ENCODE assay signal across 10 mouse cellular contexts in genomic region chr5:124074845-124075307, GRCm38 (mm10). TPM values are rescaled to one million over a fixed set of nuclear protein-coding genes. Genes with fewer than 3 reads are reported as not detected.
DNase-seq lines count a peak whose midpoint lies in the region; ATAC-seq and TF ChIP-seq lines count a peak whose summit lies in the region.
"Had no signal": no experiment of that assay in that cellular context is flagged by ENCODE, and none has a peak within 500 bp of the region (broad histone marks: within the 10 kb centered on the region; RNA-seq: fewer than 3 reads in every experiment).

No protein-coding gene starts in this region.

- H3K4me1 ChIP-seq in intestine, embryonic 16.5 days (ENCODE audit: control insufficient read depth, insufficient read depth, low read length) = peaks cover 32% of the 10 kb centered on the region
- H3K4me1 ChIP-seq in intestine, postnatal 0 days (replicated peaks; ENCODE audit: control insufficient read depth, insufficient read depth, low read length) = peaks cover 4% of the 10 kb centered on the region
- peaks cover 12 to 30% of the 10 kb centered on the region in 2 experiments for H3K4me1 ChIP-seq in CH12.LX (ENCODE audit: control insufficient read depth in 1 of 2, insufficient read depth in 2 of 2)
- peaks cover 37% of the 10 kb centered on the region for H3K4me1 ChIP-seq in embryonic facial prominence, embryonic 15.5 days

- no peak overlapping the region for H3ac ChIP-seq in myocyte (ENCODE audit: control insufficient read depth, insufficient read length)

- TF ChIP-seq RAD21 in CH12.LX (IDR thresholded peaks at IDR 0.05; ENCODE audit: low read depth, low read length) = no peak

- H3K9ac ChIP-seq in intestine, embryonic 16.5 days (ENCODE audit: low read depth, low read length) = no peak overlapping the region
- no peak overlapping the region for H3K9ac ChIP-seq in intestine, postnatal 0 days (ENCODE audit: low read depth, low read length)
- H3K9ac ChIP-seq in CH12.LX (ENCODE audit: insufficient read depth, low read depth) = no peak overlapping the region
- no peak overlapping the region for H3K9ac ChIP-seq in embryonic facial prominence, embryonic 15.5 days

- in situ Hi-C loops in CH12.LX (cut with MboI; ENCODE audit: low pct_ligation_motif_present, low pct_unique_long_range_greater_than_20kb, low sequenced_read_pairs) = no loop called here

- H3K4me2 ChIP-seq in intestine, embryonic 16.5 days (ENCODE audit: low read depth, low read length) = no peak overlapping the region
- H3K4me2 ChIP-seq in intestine, postnatal 0 days (replicated peaks; ENCODE audit: low read depth) = no peak overlapping the region
- H3K4me2 ChIP-seq in CH12.LX (ENCODE audit: insufficient read depth, low read depth, poor library complexity, severe bottlenecking) (no peak overlapping the region), myocyte (ENCODE audit: low read depth) (peak overlapping the region; percentile 39)
- H3K4me2 ChIP-seq in embryonic facial prominence, embryonic 15.5 days (replicated peaks) = no peak overlapping the region

- H3K4me3 ChIP-seq in intestine, embryonic 16.5 days (ENCODE audit: low read length) = no peak overlapping the region
- no peak overlapping the region for H3K4me3 ChIP-seq in intestine, postnatal 0 days (ENCODE audit: low read depth, low read length)
- H3K4me3 ChIP-seq in CH12.LX (replicated peaks in 1 of 3; ENCODE audit: low read depth in 2 of 3, low read length in 2 of 3, poor library complexity in 1 of 3) (no peak overlapping the region), myocyte (no peak overlapping the region)
- H3K4me3 ChIP-seq in embryonic facial prominence, embryonic 15.5 days (replicated peaks) = no peak overlapping the region

- TF ChIP-seq CTCF in intestine, postnatal 0 days (IDR thresholded peaks at IDR 0.05; ENCODE audit: low read depth) = no peak
- TF ChIP-seq CTCF in CH12.LX (conservative IDR thresholded peaks at IDR 0.05 in 1 of 2, IDR thresholded peaks at IDR 0.05 in 1 of 2; ENCODE audit: low read depth in 2 of 2, low read length in 2 of 2) = no peak

- H3K27ac ChIP-seq in intestine, embryonic 16.5 days (ENCODE audit: low read length) = no peak overlapping the region
- no peak overlapping the region for H3K27ac ChIP-seq in intestine, postnatal 0 days (ENCODE audit: low read depth, low read length)
- no peak overlapping the region for H3K27ac ChIP-seq in CH12.LX (ENCODE audit: insufficient read depth, low read depth)
- H3K27ac ChIP-seq in embryonic facial prominence, embryonic 15.5 days (replicated peaks) = 0 out of 2 replicates have a peak overlapping the region, but pooled peaks have one; percentile 30

- H3K79me2 ChIP-seq in CH12.LX (replicated peaks; ENCODE audit: control insufficient read depth, extremely low read depth, insufficient read depth, poor library complexity, severe bottlenecking) (no peaks in the 10 kb centered on the region), myocyte (ENCODE audit: control insufficient read depth, insufficient read depth) (no peaks in the 10 kb centered on the region)

- no peaks in the 10 kb centered on the region for H3K9me3 ChIP-seq in intestine, embryonic 16.5 days (ENCODE audit: control insufficient read depth, low read length)
- H3K9me3 ChIP-seq in intestine, postnatal 0 days (ENCODE audit: control insufficient read depth) = no peaks in the 10 kb centered on the region
- H3K9me3 ChIP-seq in CH12.LX (replicated peaks; ENCODE audit: low read length) = no peaks in the 10 kb centered on the region
- H3K9me3 ChIP-seq in embryonic facial prominence, embryonic 15.5 days (replicated peaks) = no peaks in the 10 kb centered on the region

- no peaks in the 10 kb centered on the region for H3K27me3 ChIP-seq in intestine, embryonic 16.5 days (replicated peaks; ENCODE audit: control insufficient read depth, insufficient read depth, low read length)
- H3K27me3 ChIP-seq in intestine, postnatal 0 days (replicated peaks; ENCODE audit: control insufficient read depth, insufficient read depth, low read length) = no peaks in the 10 kb centered on the region
- H3K27me3 ChIP-seq in CH12.LX (replicated peaks) (no peaks in the 10 kb centered on the region), myocyte (ENCODE audit: control insufficient read depth, insufficient read depth, insufficient read length) (no peaks in the 10 kb centered on the region)
- no peaks in the 10 kb centered on the region for H3K27me3 ChIP-seq in embryonic facial prominence, embryonic 15.5 days

- WGBS in intestine, embryonic 16.5 days = 25% methylated on average over 10 of the region's 10 CpGs
- 10% methylated on average over 10 of the region's 10 CpGs for WGBS in intestine, postnatal 0 days
- WGBS in embryonic facial prominence, embryonic 15.5 days = 41% methylated on average over 10 of the region's 10 CpGs

- H3K36me3 ChIP-seq in intestine, embryonic 16.5 days (ENCODE audit: control insufficient read depth, insufficient read depth, low read length) = no peaks in the 10 kb centered on the region
- no peaks in the 10 kb centered on the region for H3K36me3 ChIP-seq in intestine, postnatal 0 days (ENCODE audit: control insufficient read depth, insufficient read depth)
- peaks cover 0 to 3% of the 10 kb centered on the region in 2 experiments for H3K36me3 ChIP-seq in CH12.LX (replicated peaks in 1 of 2; ENCODE audit: control insufficient read depth in 1 of 2, insufficient read depth in 1 of 2, low read length in 1 of 2)
- H3K36me3 ChIP-seq in embryonic facial prominence, embryonic 15.5 days = no peaks in the 10 kb centered on the region
- no peaks in the 10 kb centered on the region for H3K36me3 ChIP-seq in myocyte (ENCODE audit: control insufficient read depth, insufficient read depth)

- peak; percentile 48 for DNase-seq in CH12.LX (ENCODE audit: extremely low read depth)
- no peak for DNase-seq in right cerebral cortex, postnatal 25 days
- DNase-seq in spleen, adult 18-20 months = no peak
- no peak for DNase-seq in spleen, postnatal 14 days (ENCODE audit: low spot score in 2 of 2)

- no peak for TF ChIP-seq POLR2A in CH12.LX (IDR thresholded peaks at IDR 0.05; ENCODE audit: low read depth, low read length)
- no peak for TF ChIP-seq POLR2A in myocyte (IDR thresholded peaks at IDR 0.05; ENCODE audit: insufficient read length, low read depth)

- no peak for TF ChIP-seq EP300 in CH12.LX (IDR thresholded peaks at IDR 0.05; ENCODE audit: low read length)

- dilution Hi-C loops in CH12.LX (cut with MboI; ENCODE audit: extremely low pct_ligation_motif_present, extremely low pct_unique_long_range_greater_than_20kb, low sequenced_read_pairs) = no loop called here

- ATAC-seq in intestine, embryonic 16.5 days = peak; percentile 9; the same call in 1 of the 2 replicates
- ATAC-seq in intestine, postnatal 0 days = no peak
- no peak for ATAC-seq in embryonic facial prominence, embryonic 15.5 days (ENCODE audit: insufficient number of reproducible peaks, low FRiP score, low TSS enrichment, low read depth)
- ATAC-seq: hindbrain, postnatal 0 days; midbrain, embryonic 16.5 days had no signal

TF ChIP-seq in CH12.LX, 34 proteins besides CTCF, POLR2A, EP300 and RAD21 (continues in another document):
- no peak for TF ChIP-seq GABPA (IDR thresholded peaks at IDR 0.05; ENCODE audit: insufficient replicate concordance, low read depth, low read length)
- TF ChIP-seq MYC (IDR thresholded peaks at IDR 0.05; ENCODE audit: low read depth, low read length) = 0 out of 2 replicates have a peak, but pooled peaks have one; percentile 17
- TF ChIP-seq ETS1 (conservative IDR thresholded peaks at IDR 0.05; ENCODE audit: low read depth, low read length) = peak; percentile 37; the same call in 1 of the 2 replicates

TF ChIP-seq in myocyte, 11 proteins besides CTCF, POLR2A, EP300 and RAD21 (continues in another document):
- TF ChIP-seq MAX (IDR thresholded peaks at IDR 0.05; ENCODE audit: low read depth) (no peak), SRF (IDR thresholded peaks at IDR 0.05; ENCODE audit: control insufficient read depth, insufficient read length, low read depth) (no peak), E2F4 (IDR thresholded peaks at IDR 0.05; ENCODE audit: insufficient read depth) (no peak)

RNA-seq across cellular contexts. Expression of gene Abcb9, which starts 20.7 kb away (rescaled TPM):
- polyA plus RNA-seq in intestine, embryonic 16.5 days (2015; fragmentation: Nextera tagmentation; extraction: Ambion mirVana) = 2.5 and 3.2 TPM in 2 replicates
- polyA plus RNA-seq in intestine, postnatal 0 days (2015; fragmentation: Nextera tagmentation; extraction: Ambion mirVana) = 4.0 and 4.6 TPM in 2 replicates
- total RNA-seq in CH12.LX (2012; rRNA removed) = 0.63 and 0.98 TPM in 2 replicates
- total RNA-seq in CH12.LX (2014; rRNA removed) = 0.41 and 0.44 TPM in 2 replicates
- polyA plus RNA-seq in CH12.LX (2012; ENCODE audit: insufficient read length, low read depth) = 1.1 and 1.4 TPM in 2 replicates
- 2.4 and 2.9 TPM in 2 replicates for polyA plus RNA-seq in embryonic facial prominence, embryonic 15.5 days (2015; fragmentation: Nextera tagmentation; extraction: Ambion mirVana)
- polyA plus RNA-seq in myocyte (2012; fragmentation: generic; extraction: Trizol) = 0.90 TPM

RNA-seq across cellular contexts. Expression of gene Ogfod2, which starts 37.2 kb away (rescaled TPM):
- 30.5 and 33.6 TPM in 2 replicates for polyA plus RNA-seq in intestine, embryonic 16.5 days (2015; fragmentation: Nextera tagmentation; extraction: Ambion mirVana)
- 21.3 and 25.0 TPM in 2 replicates for polyA plus RNA-seq in intestine, postnatal 0 days (2015; fragmentation: Nextera tagmentation; extraction: Ambion mirVana)
- 24.9 and 25.5 TPM in 2 replicates for total RNA-seq in CH12.LX (2012; rRNA removed)
- 19.3 and 20.0 TPM in 2 replicates for total RNA-seq in CH12.LX (2014; rRNA removed)
- 19.6 and 24.0 TPM in 2 replicates for polyA plus RNA-seq in CH12.LX (2012; ENCODE audit: insufficient read length, low read depth)
- 21.8 and 25.7 TPM in 2 replicates for polyA plus RNA-seq in embryonic facial prominence, embryonic 15.5 days (2015; fragmentation: Nextera tagmentation; extraction: Ambion mirVana)
- 15.2 TPM for polyA plus RNA-seq in myocyte (2012; fragmentation: generic; extraction: Trizol)

RNA-seq across cellular contexts. Expression of gene Arl6ip4, which starts 41.0 kb away (rescaled TPM):
- polyA plus RNA-seq in intestine, embryonic 16.5 days (2015; fragmentation: Nextera tagmentation; extraction: Ambion mirVana) = 78.1 and 84.8 TPM in 2 replicates
- 75.5 and 76.9 TPM in 2 replicates for polyA plus RNA-seq in intestine, postnatal 0 days (2015; fragmentation: Nextera tagmentation; extraction: Ambion mirVana)
- 63.2 and 78.0 TPM in 2 replicates for total RNA-seq in CH12.LX (2012; rRNA removed)
- total RNA-seq in CH12.LX (2014; rRNA removed) = 33.5 and 37.2 TPM in 2 replicates
- 130 and 166 TPM in 2 replicates for polyA plus RNA-seq in CH12.LX (2012; ENCODE audit: insufficient read length, low read depth)
- 96.2 and 103 TPM in 2 replicates for polyA plus RNA-seq in embryonic facial prominence, embryonic 15.5 days (2015; fragmentation: Nextera tagmentation; extraction: Ambion mirVana)
- 55.0 TPM for polyA plus RNA-seq in myocyte (2012; fragmentation: generic; extraction: Trizol)

RNA-seq across cellular contexts. Expression of gene Vps37b, which starts 42.8 kb away (rescaled TPM):
- polyA plus RNA-seq in intestine, embryonic 16.5 days (2015; fragmentation: Nextera tagmentation; extraction: Ambion mirVana) = 25.7 and 27.1 TPM in 2 replicates
- polyA plus RNA-seq in intestine, postnatal 0 days (2015; fragmentation: Nextera tagmentation; extraction: Ambion mirVana) = 16.7 and 17.8 TPM in 2 replicates
- total RNA-seq in CH12.LX (2012; rRNA removed) = 8.3 and 8.7 TPM in 2 replicates
- total RNA-seq in CH12.LX (2014; rRNA removed) = 10.2 and 10.6 TPM in 2 replicates
- 23.5 and 24.7 TPM in 2 replicates for polyA plus RNA-seq in CH12.LX (2012; ENCODE audit: insufficient read length, low read depth)
- 37.7 and 39.1 TPM in 2 replicates for polyA plus RNA-seq in embryonic facial prominence, embryonic 15.5 days (2015; fragmentation: Nextera tagmentation; extraction: Ambion mirVana)
- polyA plus RNA-seq in myocyte (2012; fragmentation: generic; extraction: Trizol) = 18.7 TPM
